Mouse (Mus musculus): ENCODE measurements around the gene Apoc2.

The Apoc2 gene

DNA sequence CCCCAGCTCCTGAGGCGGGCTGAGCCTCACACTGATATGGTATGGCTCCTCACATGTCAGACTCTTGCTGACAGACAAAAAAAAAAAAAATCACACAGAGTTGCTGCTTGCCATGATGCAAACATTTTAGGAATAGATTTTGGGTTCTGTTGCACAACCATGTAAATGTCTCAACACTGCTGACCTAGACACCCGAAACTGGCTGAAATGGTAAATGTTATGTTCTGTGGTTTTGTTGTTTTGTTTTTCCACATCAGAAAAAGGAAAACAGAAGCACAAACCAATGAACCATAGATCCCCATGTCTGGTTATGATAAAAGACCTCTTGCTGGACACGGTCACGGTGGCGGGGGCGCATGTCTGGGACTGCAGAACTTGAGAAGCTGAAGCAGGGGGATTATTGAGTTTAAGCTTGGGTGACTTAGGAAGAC lies 6.0 kb upstream of the Apoc2 start:
- ATAC-seq (ENCODE audit: insufficient number of reproducible peaks, low FRiP score, low TSS enrichment) = no peak

GRCm38 (mm10) chr7:19682979-19683378 lies 5.2 kb upstream of the Apoc2 start:
- no peak for ATAC-seq (ENCODE audit: insufficient number of reproducible peaks, low FRiP score, low TSS enrichment)

- ATAC-seq (ENCODE audit: insufficient number of reproducible peaks, low FRiP score, low TSS enrichment) = no peak
Observed at GRCm38 (mm10) chr7:19681202-19681694, 3.5 kb upstream of the Apoc2 start, which contains the start of the genes Gm44805 and Apoc4. Gene Gm44805 (minus strand): TSS chr7:19681423. Gene Apoc4 (minus strand): TSS chr7:19681479.

DNA sequence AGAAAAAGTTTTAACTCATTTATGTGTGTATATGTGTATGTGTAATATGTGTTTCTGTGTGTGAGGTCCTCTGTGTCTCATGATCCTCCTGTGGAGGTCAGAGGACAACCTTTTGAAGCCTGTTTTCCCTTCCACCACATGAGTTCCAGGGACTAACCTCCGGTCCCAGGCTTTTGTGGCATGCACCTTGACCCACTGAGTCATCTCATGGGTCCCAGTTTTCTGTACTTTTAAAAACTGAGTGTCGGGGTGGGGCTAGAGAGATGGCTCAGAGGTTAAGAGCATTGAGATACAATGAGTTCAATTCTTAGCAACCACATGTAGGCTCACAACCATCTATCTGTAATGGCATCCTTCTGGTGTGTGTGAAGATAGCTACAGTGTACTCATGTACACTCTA lies 3.0 kb upstream of the Apoc2 start:
- no peak for ATAC-seq (ENCODE audit: insufficient number of reproducible peaks, low FRiP score, low TSS enrichment)

- ATAC-seq (ENCODE audit: insufficient number of reproducible peaks, low FRiP score, low TSS enrichment) = no peak
Observed at GRCm38 (mm10) chr7:19678901-19679300, 1.2 kb upstream of the Apoc2 start.

GRCm38 (mm10) chr7:19676662-19677061 lies 1.1 kb downstream of the Apoc2 start:
- ATAC-seq (ENCODE audit: insufficient number of reproducible peaks, low FRiP score, low TSS enrichment) = no peak

- ATAC-seq (ENCODE audit: insufficient number of reproducible peaks, low FRiP score, low TSS enrichment) = no peak
Observed at GRCm38 (mm10) chr7:19675824-19676223, 1.9 kb downstream of the Apoc2 start.

GRCm38 (mm10) chr7:19673083-19673699 lies 4.5 kb downstream of the Apoc2 start:
- ATAC-seq (ENCODE audit: insufficient number of reproducible peaks, low FRiP score, low TSS enrichment) = no peak

DNA sequence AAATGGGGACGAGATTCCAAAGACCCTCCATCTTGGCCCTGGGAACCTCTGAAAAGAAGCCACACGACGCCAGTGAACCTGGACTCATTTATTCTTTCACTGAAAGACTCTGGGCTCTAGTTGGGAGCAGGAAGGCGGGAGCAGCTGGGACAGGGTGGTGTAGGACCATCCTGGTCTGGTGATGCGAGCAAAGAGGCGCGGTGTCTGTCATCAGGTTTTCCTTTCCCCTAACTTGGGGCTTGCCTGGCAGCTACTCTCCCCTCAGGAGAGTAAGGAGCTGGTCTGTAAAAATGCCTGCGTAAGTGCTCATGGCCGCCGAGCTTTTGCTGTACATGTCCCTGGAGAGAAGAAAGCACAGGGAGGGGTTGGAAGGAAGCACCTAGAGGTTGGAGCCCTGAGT lies 6.2 kb downstream of the Apoc2 start:
- ATAC-seq (ENCODE audit: insufficient number of reproducible peaks, low FRiP score, low TSS enrichment) = no peak

- ATAC-seq (ENCODE audit: insufficient number of reproducible peaks, low FRiP score, low TSS enrichment) = peak; percentile 75
Observed at GRCm38 (mm10) chr7:19668947-19669721, 8.6 kb downstream of the Apoc2 start.

- no peak for ATAC-seq (ENCODE audit: insufficient number of reproducible peaks, low FRiP score, low TSS enrichment)
Observed at GRCm38 (mm10) chr7:19667434-19667833, 10.3 kb downstream of the Apoc2 start.

GRCm38 (mm10) chr7:19666750-19667149 lies 11.0 kb downstream of the Apoc2 start:
- ATAC-seq (ENCODE audit: insufficient number of reproducible peaks, low FRiP score, low TSS enrichment) = no peak

DNA sequence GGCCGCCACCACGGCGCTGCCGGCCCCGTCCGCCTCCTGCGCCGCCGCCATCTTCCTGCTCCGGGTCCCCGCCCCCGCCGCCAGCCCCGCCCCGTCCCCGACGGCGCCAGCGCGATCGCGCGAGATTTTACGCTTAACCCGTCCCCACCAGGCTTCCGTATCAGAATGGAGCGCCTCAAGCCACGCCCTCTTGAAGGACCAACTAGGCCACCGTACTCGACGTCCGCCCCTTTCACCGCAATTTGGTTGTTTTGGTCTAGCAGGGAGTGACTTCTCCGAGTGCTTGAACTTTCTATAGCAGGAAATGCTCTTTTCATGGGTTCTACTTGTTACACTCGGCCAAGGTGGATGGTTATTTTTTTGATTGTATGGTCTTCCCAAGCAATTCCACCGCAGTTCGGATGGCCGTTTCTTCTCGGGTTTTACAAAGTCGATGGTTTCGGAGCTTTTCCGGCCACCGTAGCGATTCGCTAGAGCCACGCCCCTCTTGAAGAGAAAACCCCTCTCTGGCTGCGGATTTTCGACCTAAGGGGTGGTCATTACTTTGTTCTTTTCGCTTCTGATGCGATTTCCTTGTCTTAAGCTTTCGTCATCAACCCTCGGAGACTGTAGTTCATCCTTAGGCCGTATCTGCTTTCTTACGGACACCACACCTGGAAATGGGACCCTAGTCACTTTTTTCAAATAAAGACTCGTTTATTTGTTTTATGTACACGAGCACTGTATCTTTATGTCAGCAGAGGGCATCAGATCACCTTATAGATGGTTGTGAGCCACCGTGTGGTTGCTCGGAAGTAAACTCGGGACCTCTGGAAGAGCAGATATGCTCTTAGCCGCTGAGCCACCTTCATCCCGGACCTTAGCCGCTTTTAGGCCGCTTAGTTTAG lies 12.5 kb downstream of the Apoc2 start, which contains the start of gene Clptm1:
Gene Clptm1, minus strand, starts transcription at position 79 of the 887 bp plus-strand sequence.
- peak; percentile 33; the same call in 1 of the 2 replicates for ATAC-seq (ENCODE audit: insufficient number of reproducible peaks, low FRiP score, low TSS enrichment)

DNA sequence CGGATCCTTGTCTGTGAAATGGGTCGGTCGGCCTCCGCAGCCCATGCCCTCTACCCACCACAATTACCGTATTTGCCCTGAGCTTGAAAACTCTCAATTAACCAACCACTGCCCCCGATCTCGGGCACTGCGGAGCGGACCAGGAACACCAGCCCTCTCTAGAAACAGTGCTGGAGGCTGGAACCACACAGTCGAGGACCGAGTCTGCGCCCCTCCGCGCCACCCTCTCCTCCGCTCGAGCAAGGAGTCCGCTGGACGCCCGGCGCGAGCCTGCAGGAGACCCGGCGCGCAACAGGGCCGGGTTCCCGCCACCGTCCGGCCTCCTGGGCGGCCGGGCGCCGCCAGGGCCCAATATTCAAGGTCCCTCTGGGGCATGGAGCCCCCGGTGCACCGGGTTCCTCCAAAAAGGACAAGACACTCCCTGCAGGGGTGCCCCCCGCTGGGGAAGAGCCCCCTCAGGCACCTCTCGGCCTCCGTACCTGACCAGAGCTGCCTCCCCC lies 13.2 kb downstream of the Apoc2 start:
- ATAC-seq (ENCODE audit: insufficient number of reproducible peaks, low FRiP score, low TSS enrichment) = peak; percentile 42; the same call in 1 of the 2 replicates

DNA sequence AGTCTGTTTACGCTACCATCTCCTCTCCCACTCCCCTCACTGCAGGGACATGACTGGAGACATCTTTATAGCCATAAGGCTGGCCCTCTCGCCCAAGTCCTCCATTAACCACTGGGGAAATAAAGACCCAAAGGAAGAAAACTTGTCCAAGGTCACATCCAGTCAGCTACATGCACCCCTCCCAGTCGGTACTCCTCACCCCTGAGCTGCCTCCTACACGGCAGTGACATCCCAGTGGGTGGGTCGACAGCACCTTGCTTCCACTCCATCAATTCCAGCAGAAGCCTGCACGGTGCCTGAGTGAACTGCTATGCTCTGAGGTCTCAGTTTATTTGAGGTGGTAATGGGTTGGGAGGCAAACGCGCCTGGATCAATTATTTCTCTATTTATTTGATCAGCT lies 13.8 kb downstream of the Apoc2 start:
- no peak for ATAC-seq (ENCODE audit: insufficient number of reproducible peaks, low FRiP score, low TSS enrichment)

DNA sequence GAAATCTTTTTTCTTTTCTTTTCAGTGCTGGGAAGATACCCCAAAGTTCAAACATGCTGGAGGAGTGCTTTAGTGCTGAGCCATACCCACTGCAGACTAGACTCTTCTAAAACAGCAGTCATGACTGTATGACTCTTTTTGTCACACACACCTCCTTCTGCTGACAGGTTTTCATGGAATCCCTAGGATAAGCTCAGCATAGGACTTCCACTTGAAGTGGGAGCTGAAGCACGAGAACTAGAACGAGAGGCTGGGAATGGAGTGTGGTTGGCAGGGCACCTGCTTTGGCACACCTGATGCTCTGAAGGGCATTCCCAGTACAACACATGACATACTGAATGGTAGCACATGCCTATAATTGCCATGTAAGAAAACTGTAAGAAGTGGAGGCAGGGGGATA lies 25.1 kb downstream of the Apoc2 start:
- ATAC-seq (ENCODE audit: insufficient number of reproducible peaks, low FRiP score, low TSS enrichment) = no peak

- no peak for ATAC-seq (ENCODE audit: insufficient number of reproducible peaks, low FRiP score, low TSS enrichment)
Observed at GRCm38 (mm10) chr7:19651063-19651786, 26.5 kb downstream of the Apoc2 start.

- ATAC-seq (ENCODE audit: insufficient number of reproducible peaks, low FRiP score, low TSS enrichment) = no peak
Observed at GRCm38 (mm10) chr7:19641223-19641622, 36.5 kb downstream of the Apoc2 start.

- no peak for ATAC-seq (ENCODE audit: insufficient number of reproducible peaks, low FRiP score, low TSS enrichment)
Observed at GRCm38 (mm10) chr7:19635074-19635827, 42.5 kb downstream of the Apoc2 start.

Measured in cerebellum, adult (tissue).